Mouse (Mus musculus) liver, postnatal 0 days (tissue): ENCODE results near the gene Limch1. TPM values are rescaled to one million over a fixed set of nuclear protein-coding genes. Genes with fewer than 3 reads are reported as not detected.

Source experiments
- ATAC-seq: fragments of 200-750 bp; cut with Nextera tagmentation; 2 replicates; pipeline ENCODE4 v1.8.0; 2017; ENCODE audit warnings: mild to moderate bottlenecking, moderate library complexity
- DNase-seq: peaks from one replicate; pipeline ENCODE4 v3.0.0-alpha.2; 2016
- H3K27ac ChIP-seq: fragments of 300-500 bp; sonication (generic); 2 replicates; pipeline ENCODE4 v1.5.1; 2014; ENCODE audit warnings: antibody characterized with exemption, moderate library complexity, mild to moderate bottlenecking, low read depth
- H3K27me3 ChIP-seq: fragments of 300-500 bp; sonication (generic); 2 replicates; pipeline ENCODE4 v1.6.1; 2014; ENCODE audit warnings: low read length, control low read depth, mixed read lengths; ENCODE audit not compliant: insufficient read depth
- H3K36me3 ChIP-seq: fragments of 300-500 bp; sonication (generic); replicated peaks from 2 replicates; pipeline ENCODE4 v1.6.1; 2014; ENCODE audit warnings: mild to moderate bottlenecking, control low read depth, low read length, moderate library complexity, mixed read lengths; ENCODE audit not compliant: insufficient read depth
- H3K4me1 ChIP-seq: fragments of 300-500 bp; sonication (generic); 2 replicates; pipeline ENCODE4 v1.6.1; 2014; ENCODE audit warnings: antibody characterized with exemption, mild to moderate bottlenecking, control low read depth; ENCODE audit not compliant: insufficient read depth
- H3K4me2 ChIP-seq: fragments of 300-500 bp; sonication (generic); 2 replicates; pipeline ENCODE4 v1.6.1; 2014; ENCODE audit warnings: low read depth, mild to moderate bottlenecking, low read length, moderate library complexity, mixed read lengths
- H3K4me3 ChIP-seq: fragments of 300-500 bp; sonication (generic); 2 replicates; pipeline ENCODE4 v1.5.1; 2014; ENCODE audit warnings: low read depth, low read length
- H3K9ac ChIP-seq: fragments of 300-500 bp; sonication (generic); replicated peaks from 2 replicates; pipeline ENCODE4 v1.6.1; 2014; ENCODE audit warnings: mild to moderate bottlenecking, moderate library complexity
- H3K9me3 ChIP-seq: fragments of 300-500 bp; sonication (generic); 2 replicates; pipeline ENCODE4 v1.6.1; 2016; ENCODE audit warnings: mild to moderate bottlenecking, control low read depth, low read length, mixed read lengths
- CTCF ChIP-seq: sonication (generic); IDR thresholded peaks from 2 replicates; pipeline ENCODE4 v1.5.1; 2016; ENCODE audit warnings: antibody characterized with exemption, low read depth
- EP300 ChIP-seq: IDR thresholded peaks from 2 replicates; pipeline ENCODE4 v1.6.1; 2016; ENCODE audit warnings: antibody characterized with exemption, low read depth, mild to moderate bottlenecking
- WGBS: fragments of 180-500 bp; shearing (Covaris S2); extraction: QIAGEN DNeasy Blood & Tissue Kit; methylation state at CpG from one replicate; pipeline ENCODE4 v1.1.7; 2014; ENCODE audit not compliant: insufficient replicate concordance; 5-methylcytosine and 5-hydroxymethylcytosine counted together
- polyA plus RNA-seq: library from polyadenylated mRNA; unstranded; fragments of >200 nt; fragmentation: Nextera tagmentation; extraction: Ambion mirVana; gene quantifications from 2 replicates; pipeline ENCODE4 v1.2.1, GENCODE M21; 2015

The Limch1 gene
- polyA plus RNA-seq, 1 experiment from 2014 or later, result 1.6 TPM

DNA sequence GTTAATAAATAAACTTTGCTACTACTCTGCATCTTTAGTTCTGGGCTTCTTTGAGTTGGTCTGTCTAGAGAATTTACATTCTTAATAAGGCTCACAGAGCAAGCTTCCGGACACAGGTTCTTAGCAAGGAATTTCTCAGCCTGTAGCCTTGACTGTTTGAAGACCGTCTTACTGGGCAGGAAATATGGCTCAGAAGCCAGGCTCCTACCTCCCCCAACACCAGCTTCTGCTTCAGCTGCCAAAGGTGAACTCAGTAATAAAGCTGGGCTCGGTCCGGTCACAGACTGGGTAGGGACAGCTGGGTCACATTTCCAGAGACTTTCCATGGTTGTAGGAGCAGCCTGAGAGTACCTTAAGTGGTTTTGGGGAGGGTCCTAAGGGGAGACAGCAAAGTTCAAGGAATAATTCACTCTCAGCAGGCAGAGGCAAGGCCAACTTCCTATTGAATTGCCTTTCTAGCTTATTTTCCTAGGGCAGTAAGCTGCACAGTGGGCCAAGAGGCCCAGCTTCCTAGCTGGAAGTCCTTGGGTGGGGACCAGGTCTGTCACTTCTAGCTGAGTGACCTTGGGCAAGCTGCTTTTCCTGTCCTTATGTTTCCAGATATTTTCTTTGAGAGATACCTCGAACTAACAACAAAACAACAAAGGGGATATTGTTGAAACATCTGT is 3.0 kb downstream of the Limch1 start:
- WGBS, result 45% methylated on average over 5 of the region's 5 CpGs
- Histone ChIP-seq H3K27ac (0 out of 2 replicates have a peak overlapping the region, but pooled peaks have one; percentile 11), H3K9me3 (no peaks in the 10 kb centered on the region), H3K4me2 (no peak overlapping the region), H3K4me3 (no peak overlapping the region), H3K36me3 (no peaks in the 10 kb centered on the region), H3K27me3 (peaks cover 29% of the 10 kb centered on the region), H3K4me1 (no peaks in the 10 kb centered on the region), H3K9ac (no peak overlapping the region)
- TF ChIP-seq EP300, result no peak
- no peak for TF ChIP-seq CTCF
- no peak for DNase-seq
- ATAC-seq, result no peak

GRCm38 (mm10) chr5:66750641-66751040 is 5.0 kb downstream of the Limch1 start:
- no peaks in the 10 kb centered on the region for H3K9me3 ChIP-seq
- no peaks in the 10 kb centered on the region for H3K36me3 ChIP-seq
- WGBS, result 69% methylated on average over 7 of the region's 7 CpGs
- no peak overlapping the region for H3K27ac ChIP-seq
- H3K4me1 ChIP-seq, result no peaks in the 10 kb centered on the region
- H3K27me3 ChIP-seq, result peaks cover 24% of the 10 kb centered on the region
- TF ChIP-seq EP300 (no peak), CTCF (no peak)
- ATAC-seq, result no peak
- no peak for DNase-seq
- H3K4me2 ChIP-seq, result no peak overlapping the region
- H3K9ac ChIP-seq, result no peak overlapping the region
- no peak overlapping the region for H3K4me3 ChIP-seq

DNA sequence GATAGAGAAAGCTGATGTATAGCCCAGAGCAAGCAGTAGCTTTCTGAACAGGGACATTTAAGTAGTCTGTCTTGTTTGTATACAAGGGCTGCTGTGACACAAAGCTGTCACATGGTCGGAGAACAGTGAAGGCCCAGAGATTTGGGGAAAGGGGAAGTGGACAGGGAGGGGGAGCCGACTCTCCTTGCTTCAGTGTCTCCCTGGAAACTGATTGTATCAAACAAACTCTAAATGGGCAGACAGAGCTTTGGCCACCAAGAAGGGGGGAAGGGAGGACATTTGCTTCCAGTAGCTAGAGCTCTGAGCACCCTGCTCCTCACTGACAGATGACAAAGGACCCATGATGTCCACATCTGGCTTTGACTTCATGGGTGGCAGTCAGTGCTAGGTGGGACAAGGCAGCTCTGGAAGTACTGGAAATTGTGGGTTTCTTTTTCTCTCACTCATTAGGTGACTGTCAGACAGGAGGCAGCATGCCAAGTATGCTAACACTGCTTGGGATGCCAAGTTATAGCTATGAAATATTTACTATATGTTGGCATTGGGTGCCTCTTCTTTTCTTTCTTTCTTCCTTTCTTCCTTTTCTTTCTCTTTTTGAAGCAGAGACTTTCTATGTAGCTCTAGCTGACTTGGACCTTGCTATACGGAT is 5.8 kb downstream of the Limch1 start:
- H3K9me3 ChIP-seq, result no peaks in the 10 kb centered on the region
- 38% methylated on average over 3 of the region's 3 CpGs for WGBS
- DNase-seq (no peak), ATAC-seq (no peak)
- H3K27me3 ChIP-seq, result peaks cover 15% of the 10 kb centered on the region
- H3K4me1 ChIP-seq, result no peaks in the 10 kb centered on the region
- no peak for TF ChIP-seq EP300
- TF ChIP-seq CTCF, result no peak
- no peaks in the 10 kb centered on the region for H3K36me3 ChIP-seq
- no peak overlapping the region for H3K9ac ChIP-seq
- H3K4me2 ChIP-seq, result no peak overlapping the region
- no peak overlapping the region for H3K27ac ChIP-seq
- H3K4me3 ChIP-seq, result no peak overlapping the region

- Histone ChIP-seq H3K9ac (no peak overlapping the region), H3K9me3 (no peaks in the 10 kb centered on the region), H3K4me1 (no peaks in the 10 kb centered on the region), H3K27ac (no peak overlapping the region), H3K27me3 (no peaks in the 10 kb centered on the region), H3K4me3 (no peak overlapping the region), H3K36me3 (no peaks in the 10 kb centered on the region), H3K4me2 (no peak overlapping the region)
- TF ChIP-seq CTCF (no peak), EP300 (no peak)
- 66% methylated on average over 9 of the region's 9 CpGs for WGBS
- DNase-seq (no peak), ATAC-seq (no peak)
These were observed 8.0 kb downstream of the Limch1 start for GRCm38 (mm10) chr5:66753620-66754019.

- H3K9ac ChIP-seq, result no peak overlapping the region
- 59% methylated on average over 10 of the region's 10 CpGs for WGBS
- ATAC-seq (no peak), DNase-seq (no peak)
- H3K9me3 ChIP-seq, result no peaks in the 10 kb centered on the region
- TF ChIP-seq CTCF (no peak), EP300 (no peak)
- H3K4me1 ChIP-seq, result no peaks in the 10 kb centered on the region
- H3K36me3 ChIP-seq, result no peaks in the 10 kb centered on the region
- H3K4me3 ChIP-seq, result no peak overlapping the region
- no peak overlapping the region for H3K27ac ChIP-seq
- H3K27me3 ChIP-seq, result no peaks in the 10 kb centered on the region
- no peak overlapping the region for H3K4me2 ChIP-seq
These were observed 11.4 kb downstream of the Limch1 start for GRCm38 (mm10) chr5:66756821-66757705.

DNA sequence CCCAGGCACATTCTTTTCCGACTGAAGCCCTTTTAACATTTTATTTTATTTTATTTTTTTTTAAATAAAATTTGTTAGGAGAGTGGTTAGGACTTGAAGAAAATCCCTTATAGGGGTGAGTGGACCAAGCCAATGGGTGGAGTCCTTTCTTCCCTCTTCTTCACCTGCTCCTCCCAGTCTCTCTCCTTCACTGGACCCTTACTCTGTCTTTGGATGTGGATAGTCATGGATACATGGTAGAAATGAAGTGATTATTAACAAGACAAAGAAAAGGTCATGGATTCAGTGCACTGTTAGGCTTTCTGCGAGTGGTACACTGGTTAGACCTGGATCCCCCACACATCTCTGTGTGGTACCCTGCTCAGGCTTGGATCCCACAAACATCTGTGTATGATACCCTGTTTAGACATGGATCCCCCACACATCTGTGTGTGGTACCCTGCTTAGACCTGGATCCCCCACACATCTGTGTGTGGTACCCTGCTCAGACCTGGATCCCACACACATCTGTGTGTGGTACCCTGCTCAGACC is 12.1 kb downstream of the Limch1 start:
- ATAC-seq (no peak), DNase-seq (no peak)
- Histone ChIP-seq H3K9me3 (no peaks in the 10 kb centered on the region), H3K4me3 (no peak overlapping the region), H3K4me2 (no peak overlapping the region), H3K4me1 (no peaks in the 10 kb centered on the region), H3K36me3 (no peaks in the 10 kb centered on the region), H3K9ac (no peak overlapping the region), H3K27ac (no peak overlapping the region), H3K27me3 (no peaks in the 10 kb centered on the region)
- WGBS, result 81% methylated on average over 2 of the region's 2 CpGs
- no peak for TF ChIP-seq CTCF
